9 mouse cellular contexts compared by ENCODE assay signal in genomic region chr2:32655826-32656225, GRCm38 (mm10). TPM values are rescaled to one million over a fixed set of nuclear protein-coding genes. Genes with fewer than 3 reads are reported as not detected.
DNase-seq lines count a peak whose midpoint lies in the region; ATAC-seq lines count a peak whose summit lies in the region.
"Had no signal": no experiment of that assay in that cellular context is flagged by ENCODE, and none has a peak within 500 bp of the region (broad histone marks: within the 10 kb centered on the region; RNA-seq: fewer than 3 reads in every experiment).

No protein-coding gene starts in this region.

- ATAC-seq in heart, embryonic 13.5 days (ENCODE audit: extremely low read depth, insufficient number of reproducible peaks, low FRiP score, low TSS enrichment): peak; percentile 32
- ATAC-seq in limb, embryonic 11.5 days (ENCODE audit: insufficient number of reproducible peaks, low FRiP score, low TSS enrichment, low read depth): peak; percentile 72; the same call in 1 of the 2 replicates
- ATAC-seq in stomach, embryonic 15.5 days (ENCODE audit: insufficient read depth, low FRiP score, low read depth): peak; percentile 40; the same call in 1 of the 2 replicates

- H3K4me2 ChIP-seq in heart, embryonic 13.5 days: 0 out of 2 replicates have a peak overlapping the region, but pooled peaks have one; percentile 55
- H3K4me2 ChIP-seq in limb, embryonic 11.5 days (ENCODE audit: low read depth, severe bottlenecking): 0 out of 2 replicates have a peak overlapping the region, but pooled peaks have one; percentile 3
- no peak overlapping the region for H3K4me2 ChIP-seq in stomach, embryonic 15.5 days
- H3K4me2 ChIP-seq: neural tube, embryonic 12.5 days had no signal

- H3K4me3 ChIP-seq in heart, embryonic 13.5 days: no peak overlapping the region
- H3K4me3 ChIP-seq in limb, embryonic 11.5 days (ENCODE audit: low read depth, low read length): no peak overlapping the region
- no peak overlapping the region for H3K4me3 ChIP-seq in stomach, embryonic 15.5 days (replicated peaks)
- H3K4me3 ChIP-seq: neural tube, embryonic 12.5 days had no signal

- 41% methylated on average over 12 of the region's 12 CpGs for WGBS in heart, embryonic 13.5 days
- 25% methylated on average over 12 of the region's 12 CpGs for WGBS in limb, embryonic 11.5 days
- WGBS in stomach, embryonic 15.5 days: 46% methylated on average over 12 of the region's 12 CpGs

- peak overlapping the region; percentile 80 for H3K27ac ChIP-seq in heart, embryonic 13.5 days (replicated peaks)
- H3K27ac ChIP-seq in limb, embryonic 11.5 days (replicated peaks; ENCODE audit: low read depth, low read length): peak overlapping the region; percentile 72
- H3K27ac ChIP-seq in stomach, embryonic 15.5 days: peak overlapping the region; percentile 49
- H3K27ac ChIP-seq: neural tube, embryonic 12.5 days had no signal

- peaks cover 29% of the 10 kb centered on the region for H3K36me3 ChIP-seq in heart, embryonic 13.5 days
- no peaks in the 10 kb centered on the region for H3K36me3 ChIP-seq in limb, embryonic 11.5 days (ENCODE audit: control insufficient read depth, insufficient read depth, low read length)
- no peaks in the 10 kb centered on the region for H3K36me3 ChIP-seq in stomach, embryonic 15.5 days
- H3K36me3 ChIP-seq: neural tube, embryonic 12.5 days had no signal

- intact Hi-C loops in left cerebral cortex, postnatal 36 days (cut with DNase I): no loop called here

- peaks cover 54% of the 10 kb centered on the region for H3K4me1 ChIP-seq in heart, embryonic 13.5 days
- peaks cover 26% of the 10 kb centered on the region for H3K4me1 ChIP-seq in limb, embryonic 11.5 days (ENCODE audit: control insufficient read depth, insufficient read depth, low read length)
- peaks cover 11% of the 10 kb centered on the region; the same call in 1 of the 2 replicates for H3K4me1 ChIP-seq in stomach, embryonic 15.5 days

- H3K9ac ChIP-seq in heart, embryonic 13.5 days: 0 out of 2 replicates have a peak overlapping the region, but pooled peaks have one; percentile 40
- H3K9ac ChIP-seq in limb, embryonic 11.5 days (ENCODE audit: low read length): no peak overlapping the region
- H3K9ac ChIP-seq in stomach, embryonic 15.5 days: no peak overlapping the region
- H3K9ac ChIP-seq: neural tube, embryonic 12.5 days had no signal

- no peaks in the 10 kb centered on the region for H3K9me3 ChIP-seq in heart, embryonic 13.5 days
- no peaks in the 10 kb centered on the region for H3K9me3 ChIP-seq in limb, embryonic 11.5 days (ENCODE audit: control insufficient read depth, low read length)
- no peaks in the 10 kb centered on the region for H3K9me3 ChIP-seq in stomach, embryonic 15.5 days
- H3K9me3 ChIP-seq: neural tube, embryonic 12.5 days had no signal

- DNase-seq in B cell, adult 2 months: peak; percentile 39 to 45
- DNase-seq in adrenal gland, postnatal 14 days: peak; percentile 66
- DNase-seq in limb, embryonic 11.5 days (ENCODE audit: low spot score): peak; percentile 71
- no peak for DNase-seq in thymus, postnatal 36 days
- DNase-seq in left cerebral cortex, postnatal 36 days (ENCODE audit: low spot score in 2 of 2): no peak
- DNase-seq in thymus, postnatal 10 days (ENCODE audit: low spot score in 2 of 2): no peak

- H3K27me3 ChIP-seq in heart, embryonic 13.5 days (replicated peaks): no peaks in the 10 kb centered on the region
- H3K27me3 ChIP-seq in limb, embryonic 11.5 days (ENCODE audit: control insufficient read depth, insufficient read depth, low read length): no peaks in the 10 kb centered on the region
- H3K27me3 ChIP-seq in stomach, embryonic 15.5 days (replicated peaks): no peaks in the 10 kb centered on the region
- H3K27me3 ChIP-seq: neural tube, embryonic 12.5 days had no signal

RNA-seq across cellular contexts. Expression of gene Eng, which starts 9.4 kb away (rescaled TPM):
- total RNA-seq in adrenal gland, postnatal 14 days (2021): 105 and 106 TPM in 2 replicates
- 148 and 155 TPM in 2 replicates for polyA plus RNA-seq in heart, embryonic 13.5 days (2015; fragmentation: Nextera tagmentation; extraction: Ambion mirVana)
- 19.3 TPM in 2 replicates for polyA plus RNA-seq in limb, embryonic 11.5 days (2014; fragmentation: Nextera tagmentation; extraction: Ambion mirVana)
- polyA plus RNA-seq in stomach, embryonic 15.5 days (2015; fragmentation: Nextera tagmentation; extraction: Ambion mirVana): 59.6 and 65.3 TPM in 2 replicates
- total RNA-seq in left cerebral cortex, postnatal 36 days (2021): 10 to 100 TPM; 22.0 to 26.1 TPM

RNA-seq across cellular contexts. Expression of gene Ak1, which starts 34.3 kb away (rescaled TPM):
- total RNA-seq in adrenal gland, postnatal 14 days (2021): 53.2 and 61.4 TPM in 2 replicates
- 302 and 318 TPM in 2 replicates for polyA plus RNA-seq in heart, embryonic 13.5 days (2015; fragmentation: Nextera tagmentation; extraction: Ambion mirVana)
- polyA plus RNA-seq in limb, embryonic 11.5 days (2014; fragmentation: Nextera tagmentation; extraction: Ambion mirVana): 25.4 and 29.8 TPM in 2 replicates
- 21.8 and 22.1 TPM in 2 replicates for polyA plus RNA-seq in stomach, embryonic 15.5 days (2015; fragmentation: Nextera tagmentation; extraction: Ambion mirVana)
- total RNA-seq in left cerebral cortex, postnatal 36 days (2021): 100 to 1,000 TPM; 152 to 173 TPM

RNA-seq across cellular contexts. Expression of gene Fpgs, which starts 48.1 kb away (rescaled TPM):
- 16.2 and 35.8 TPM in 2 replicates for total RNA-seq in adrenal gland, postnatal 14 days (2021)
- polyA plus RNA-seq in heart, embryonic 13.5 days (2015; fragmentation: Nextera tagmentation; extraction: Ambion mirVana): 19.0 and 21.3 TPM in 2 replicates
- 22.1 and 23.2 TPM in 2 replicates for polyA plus RNA-seq in limb, embryonic 11.5 days (2014; fragmentation: Nextera tagmentation; extraction: Ambion mirVana)
- polyA plus RNA-seq in stomach, embryonic 15.5 days (2015; fragmentation: Nextera tagmentation; extraction: Ambion mirVana): 33.8 and 34.1 TPM in 2 replicates
- total RNA-seq in left cerebral cortex, postnatal 36 days (2021): 10 to 100 TPM in 1 of 2 experiments, 1 to 10 TPM in 1; 6.0 to 10.5 TPM

RNA-seq across cellular contexts. Expression of gene St6galnac6, which starts 56.3 kb away (rescaled TPM):
- 54.1 and 56.5 TPM in 2 replicates for total RNA-seq in adrenal gland, postnatal 14 days (2021)
- 24.8 and 29.1 TPM in 2 replicates for polyA plus RNA-seq in heart, embryonic 13.5 days (2015; fragmentation: Nextera tagmentation; extraction: Ambion mirVana)
- polyA plus RNA-seq in limb, embryonic 11.5 days (2014; fragmentation: Nextera tagmentation; extraction: Ambion mirVana): 6.5 and 7.5 TPM in 2 replicates
- polyA plus RNA-seq in stomach, embryonic 15.5 days (2015; fragmentation: Nextera tagmentation; extraction: Ambion mirVana): 17.4 and 19.7 TPM in 2 replicates
- 100 to 1,000 TPM; 121 to 135 TPM for total RNA-seq in left cerebral cortex, postnatal 36 days (2021)

RNA-seq across cellular contexts. Expression of gene Cdk9, which starts 57.0 kb away (rescaled TPM):
- 67.4 and 79.7 TPM in 2 replicates for total RNA-seq in adrenal gland, postnatal 14 days (2021)
- 60.0 and 63.2 TPM in 2 replicates for polyA plus RNA-seq in heart, embryonic 13.5 days (2015; fragmentation: Nextera tagmentation; extraction: Ambion mirVana)
- 98.3 and 101 TPM in 2 replicates for polyA plus RNA-seq in limb, embryonic 11.5 days (2014; fragmentation: Nextera tagmentation; extraction: Ambion mirVana)
- 89.8 and 91.4 TPM in 2 replicates for polyA plus RNA-seq in stomach, embryonic 15.5 days (2015; fragmentation: Nextera tagmentation; extraction: Ambion mirVana)
- 100 to 1,000 TPM; 105 to 117 TPM for total RNA-seq in left cerebral cortex, postnatal 36 days (2021)

Comparison
In these comparisons a context has a peak if more than half of its experiments do, and no peak if none do; other contexts are left out.
1. DNase-seq: peak in B cell, adult 2 months (2 of 2), adrenal gland, postnatal 14 days (single experiment) and limb, embryonic 11.5 days (single experiment); none in thymus, postnatal 36 days (0 of 2), left cerebral cortex, postnatal 36 days (0 of 2) and thymus, postnatal 10 days (0 of 2).
2. Peak in every context shown above with its lines, with median percentiles within 50 percentile points of each other: ATAC-seq and H3K27ac ChIP-seq.